Mouse (Mus musculus) CH12.LX (cell line): ENCODE data around the gene Samd4b.

Experiments used
- E2F4 ChIP-seq: IDR thresholded peaks from 2 replicates; pipeline ENCODE4 v1.6.1; 2011; ENCODE audit warnings: low read depth, low read length, improper control_type of control experiment; ENCODE audit not compliant: insufficient replicate concordance
- MAX ChIP-seq: IDR thresholded peaks from 2 replicates; pipeline ENCODE4 v1.6.1; 2011; ENCODE audit warnings: low read length, improper control_type of control experiment
- POLR2A ChIP-seq: IDR thresholded peaks from 2 replicates; pipeline ENCODE4 v1.6.1; 2011; ENCODE audit warnings: low read depth, mild to moderate bottlenecking, improper control_type of control experiment, low read length

- no peak for TF ChIP-seq E2F4
- TF ChIP-seq POLR2A: no peak
- no peak for TF ChIP-seq MAX
Measured at GRCm38 (mm10) chr7:28603136-28603535, 5.2 kb upstream of the Samd4b start.
